Mouse (Mus musculus): ENCODE results near the gene Stoml2. TPM values are rescaled to one million over a fixed set of nuclear protein-coding genes. Genes with fewer than 3 reads are reported as not detected.
A peak's percentile ranks its signal among the peaks of the same experiment; 100 is the strongest.

The Stoml2 gene
- total and polyA plus RNA-seq, 3 experiments, result 391 to 480 TPM; not detected in 1

GRCm38 (mm10) chr4:42978062-42978461 is 53.4 kb downstream of the Stoml2 start:
- H3K79me2 ChIP-seq (ENCODE audit: control insufficient read depth, insufficient read depth, low read length, poor library complexity), result no peaks in the 10 kb centered on the region; the same call in 1 of the 2 replicates
- no peak overlapping the region for H3K4me3 ChIP-seq (ENCODE audit: control insufficient read depth in 1 of 2, insufficient read depth in 1 of 2, low read depth in 2 of 2, low read length in 2 of 2)
- peaks cover 2 to 11% of the 10 kb centered on the region in 2 experiments; a peak in 3 of 4 replicates for H3K36me3 ChIP-seq (ENCODE audit: control insufficient read depth in 1 of 2, insufficient read depth in 2 of 2, low read length in 2 of 2)
- no peaks in the 10 kb centered on the region for H3K9me3 ChIP-seq (replicated peaks; ENCODE audit: insufficient read depth, low read length)
- no peak overlapping the region for H3K27ac ChIP-seq (ENCODE audit: control insufficient read depth, low read depth, low read length)
- H3K4me1 ChIP-seq (ENCODE audit: control insufficient read depth in 1 of 2, insufficient read depth in 2 of 2, low read length in 2 of 2), result no peaks in the 10 kb centered on the region
- TF ChIP-seq MAFK (IDR thresholded peaks at IDR 0.05; ENCODE audit: borderline replicate concordance, low read depth, low read length) (no peak), GATA1 (IDR thresholded peaks at IDR 0.05; ENCODE audit: low read depth, low read length) (no peak), CTCF (IDR thresholded peaks at IDR 0.05 in 2 of 3, conservative IDR thresholded peaks at IDR 0.05 in 1 of 3; ENCODE audit: control insufficient read depth in 1 of 3, insufficient read depth in 1 of 3, low read depth in 2 of 3, low read length in 3 of 3, poor library complexity in 1 of 3, severe bottlenecking in 1 of 3) (peak; percentile 11 to 42 (median 40); a peak in 4 of 6 replicates), ZKSCAN1 (IDR thresholded peaks at IDR 0.05; ENCODE audit: low read depth, low read length) (no peak), JUND (IDR thresholded peaks at IDR 0.05; ENCODE audit: low read depth, low read length) (no peak), TBP (IDR thresholded peaks at IDR 0.05; ENCODE audit: low read depth, low read length) (no peak), RCOR1 (IDR thresholded peaks at IDR 0.05; ENCODE audit: low read depth, low read length) (no peak), GABPA (IDR thresholded peaks at IDR 0.05; ENCODE audit: low read depth, low read length) (no peak), NRF1 (IDR thresholded peaks at IDR 0.05; ENCODE audit: insufficient read depth, low read depth, low read length, poor library complexity, severe bottlenecking) (no peak), UBTF (IDR thresholded peaks at IDR 0.05; ENCODE audit: borderline replicate concordance, insufficient read depth, low read depth, low read length) (no peak), MYC (IDR thresholded peaks at IDR 0.05; ENCODE audit: low read depth, low read length) (no peak), TAL1 (IDR thresholded peaks at IDR 0.05; ENCODE audit: low read length) (no peak), NELFE (IDR thresholded peaks at IDR 0.05; ENCODE audit: low read depth, low read length) (no peak), ZNF384 (IDR thresholded peaks at IDR 0.05; ENCODE audit: low read depth, low read length) (peak; percentile 93), MAX (IDR thresholded peaks at IDR 0.05; ENCODE audit: low read length) (no peak), E2F4 (IDR thresholded peaks at IDR 0.05; ENCODE audit: borderline replicate concordance, low read depth, low read length) (no peak)
- H3K27me3 ChIP-seq (ENCODE audit: control insufficient read depth in 1 of 2, insufficient read depth in 2 of 2, low read length in 2 of 2), result no peaks in the 10 kb centered on the region
- no peak overlapping the region for H3K9ac ChIP-seq (ENCODE audit: control insufficient read depth, low read depth, low read length, poor library complexity, severe bottlenecking)
- peak; percentile 63 for DNase-seq (ENCODE audit: low read depth, low spot score)

Other genes with a start within 250 kb of the Stoml2 start
- not detected in 2 replicates for gene Fam205a1, start 177.8 kb downstream of the Stoml2 start, total RNA-seq (2012; rRNA removed)
- under 1 TPM in 1 of 2 experiments, not detected in 1; 0.01 TPM for gene Fam205a1, start 177.8 kb downstream of the Stoml2 start, polyA plus RNA-seq (2012; ENCODE audit: insufficient read depth in 1 of 2, insufficient read length in 2 of 2, low read depth in 1 of 2, low replicate concordance in 2 of 2, missing spikeins in 1 of 2)
- gene Gm12394, start 174.9 kb downstream of the Stoml2 start, total RNA-seq (2012; rRNA removed), result not detected in 2 replicates
- gene Gm12394, start 174.9 kb downstream of the Stoml2 start, polyA plus RNA-seq (2012; ENCODE audit: insufficient read depth in 1 of 2, insufficient read length in 2 of 2, low read depth in 1 of 2, low replicate concordance in 2 of 2, missing spikeins in 1 of 2), result under 1 TPM in 1 of 2 experiments, not detected in 1; 0.10 TPM
- not detected in 2 replicates for gene Fam205c, start 157.5 kb downstream of the Stoml2 start, total RNA-seq (2012; rRNA removed)
- not detected for gene Fam205c, start 157.5 kb downstream of the Stoml2 start, polyA plus RNA-seq (2012; ENCODE audit: insufficient read depth in 1 of 2, insufficient read length in 2 of 2, low read depth in 1 of 2, low replicate concordance in 2 of 2, missing spikeins in 1 of 2)
- gene Phf24, start 115.0 kb downstream of the Stoml2 start, total RNA-seq (2012; rRNA removed), result 0.07 and 0.31 TPM in 2 replicates
- gene Phf24, start 115.0 kb downstream of the Stoml2 start, polyA plus RNA-seq (2012; ENCODE audit: insufficient read depth in 1 of 2, insufficient read length in 2 of 2, low read depth in 1 of 2, low replicate concordance in 2 of 2, missing spikeins in 1 of 2), result under 1 TPM in 1 of 2 experiments, not detected in 1; 0.92 TPM
- gene Dnajb5, start 81.9 kb downstream of the Stoml2 start, total RNA-seq (2012; rRNA removed), result 0.73 and 1.0 TPM in 2 replicates
- 1 to 10 TPM in 1 of 2 experiments, not detected in 1; 1.8 TPM for gene Dnajb5, start 81.9 kb downstream of the Stoml2 start, polyA plus RNA-seq (2012; ENCODE audit: insufficient read depth in 1 of 2, insufficient read length in 2 of 2, low read depth in 1 of 2, low replicate concordance in 2 of 2, missing spikeins in 1 of 2)
- gene 1700022I11Rik, start 62.1 kb downstream of the Stoml2 start, total RNA-seq (2012; rRNA removed), result 0.54 and 0.65 TPM in 2 replicates
- gene 1700022I11Rik, start 62.1 kb downstream of the Stoml2 start, polyA plus RNA-seq (2012; ENCODE audit: insufficient read depth in 1 of 2, insufficient read length in 2 of 2, low read depth in 1 of 2, low replicate concordance in 2 of 2, missing spikeins in 1 of 2), result under 1 TPM in 1 of 2 experiments, not detected in 1; 0.39 TPM
- gene Vcp, start 31.2 kb downstream of the Stoml2 start, total RNA-seq (2012; rRNA removed), result 264 and 319 TPM in 2 replicates
- gene Vcp, start 31.2 kb downstream of the Stoml2 start, polyA plus RNA-seq (2012; ENCODE audit: insufficient read depth in 1 of 2, insufficient read length in 2 of 2, low read depth in 1 of 2, low replicate concordance in 2 of 2, missing spikeins in 1 of 2), result 100 to 1,000 TPM; 420 to 792 TPM
- 10.1 and 11.4 TPM in 2 replicates for gene Fancg, start 21.2 kb downstream of the Stoml2 start, total RNA-seq (2012; rRNA removed)
- gene Fancg, start 21.2 kb downstream of the Stoml2 start, polyA plus RNA-seq (2012; ENCODE audit: insufficient read depth in 1 of 2, insufficient read length in 2 of 2, low read depth in 1 of 2, low replicate concordance in 2 of 2, missing spikeins in 1 of 2), result 10 to 100 TPM in 1 of 2 experiments, not detected in 1; 24.6 TPM
- 22.3 TPM in 2 replicates for gene Pigo, start 5.9 kb downstream of the Stoml2 start, total RNA-seq (2012; rRNA removed)
- gene Pigo, start 5.9 kb downstream of the Stoml2 start, polyA plus RNA-seq (2012; ENCODE audit: insufficient read depth in 1 of 2, insufficient read length in 2 of 2, low read depth in 1 of 2, low replicate concordance in 2 of 2, missing spikeins in 1 of 2), result 10 to 100 TPM in 1 of 2 experiments, not detected in 1; 36.1 TPM
- gene Fam214b, start 14.5 kb upstream of the Stoml2 start, total RNA-seq (2012; rRNA removed), result 0.95 and 1.3 TPM in 2 replicates
- 1 to 10 TPM in 1 of 2 experiments, not detected in 1; 3.8 TPM for gene Fam214b, start 14.5 kb upstream of the Stoml2 start, polyA plus RNA-seq (2012; ENCODE audit: insufficient read depth in 1 of 2, insufficient read length in 2 of 2, low read depth in 1 of 2, low replicate concordance in 2 of 2, missing spikeins in 1 of 2)
- gene Unc13b, start 27.2 kb upstream of the Stoml2 start, total RNA-seq (2012; rRNA removed), result 5.4 and 6.5 TPM in 2 replicates
- gene Unc13b, start 27.2 kb upstream of the Stoml2 start, polyA plus RNA-seq (2012; ENCODE audit: insufficient read depth in 1 of 2, insufficient read length in 2 of 2, low read depth in 1 of 2, low replicate concordance in 2 of 2, missing spikeins in 1 of 2), result 1 to 10 TPM in 1 of 2 experiments, not detected in 1; 9.6 TPM
- 3.8 and 5.0 TPM in 2 replicates for gene Atp8b5, start 235.4 kb upstream of the Stoml2 start, total RNA-seq (2012; rRNA removed)
- gene Atp8b5, start 235.4 kb upstream of the Stoml2 start, polyA plus RNA-seq (2012; ENCODE audit: insufficient read depth in 1 of 2, insufficient read length in 2 of 2, low read depth in 1 of 2, low replicate concordance in 2 of 2, missing spikeins in 1 of 2), result 1 to 10 TPM in 1 of 2 experiments, not detected in 1; 4.9 TPM

All from MEL (cell line).